Mouse (Mus musculus) lung, postnatal 0 days (tissue): ENCODE measurements around the gene Taf3. TPM values are rescaled to one million over a fixed set of nuclear protein-coding genes. Genes with fewer than 3 reads are reported as not detected.

ENCODE experiments used
- ATAC-seq: fragments of 200-750 bp; cut with Nextera tagmentation; 2 replicates; pipeline ENCODE4 v1.8.0; 2017; ENCODE audit warnings: moderate library complexity
- DNase-seq: peaks from one replicate; pipeline ENCODE4 v3.0.0-alpha.2; 2016; ENCODE audit warnings: low spot score
- H3K27ac ChIP-seq: fragments of 300-500 bp; sonication (generic); 2 replicates; pipeline ENCODE4 v1.5.1; 2014; ENCODE audit warnings: antibody characterized with exemption, mild to moderate bottlenecking, low read length, mixed read lengths
- H3K27me3 ChIP-seq: fragments of 300-500 bp; sonication (generic); replicated peaks from 2 replicates; pipeline ENCODE4 v1.6.1; 2014; ENCODE audit warnings: low read length, mixed read lengths; ENCODE audit not compliant: insufficient read depth
- H3K36me3 ChIP-seq: fragments of 300-500 bp; sonication (generic); 2 replicates; pipeline ENCODE4 v1.6.1; 2014; ENCODE audit warnings: low read length, mixed read lengths; ENCODE audit not compliant: insufficient read depth
- H3K4me1 ChIP-seq: fragments of 300-500 bp; sonication (generic); 2 replicates; pipeline ENCODE4 v1.6.1; 2014; ENCODE audit warnings: antibody characterized with exemption, low read depth, low read length, mixed read lengths; ENCODE audit not compliant: insufficient read depth
- H3K4me2 ChIP-seq: fragments of 300-500 bp; sonication (generic); replicated peaks from 2 replicates; pipeline ENCODE4 v1.6.1; 2014; ENCODE audit warnings: low read depth, mild to moderate bottlenecking, low read length, moderate library complexity, mixed read lengths
- H3K4me3 ChIP-seq: fragments of 300-500 bp; sonication (generic); 2 replicates; pipeline ENCODE4 v1.5.1; 2014; ENCODE audit warnings: low read depth, low read length
- H3K9ac ChIP-seq: fragments of 300-500 bp; sonication (generic); replicated peaks from 2 replicates; pipeline ENCODE4 v1.6.1; 2014; ENCODE audit warnings: low read depth, mild to moderate bottlenecking
- H3K9me3 ChIP-seq: fragments of 300-500 bp; sonication (generic); 2 replicates; pipeline ENCODE4 v1.6.1; 2016; ENCODE audit warnings: low read length, mixed read lengths
- CTCF ChIP-seq: IDR thresholded peaks from 2 replicates; pipeline ENCODE4 v1.5.1; 2016; ENCODE audit warnings: antibody characterized with exemption, mild to moderate bottlenecking
- EP300 ChIP-seq: IDR thresholded peaks from 2 replicates; pipeline ENCODE4 v1.6.1; 2016; ENCODE audit warnings: antibody characterized with exemption, mild to moderate bottlenecking, control low read depth
- WGBS: fragments of 180-500 bp; shearing (Covaris S2); extraction: QIAGEN DNeasy Blood & Tissue Kit; methylation state at CpG from one replicate; pipeline ENCODE4 v1.1.7; 2014; 5-methylcytosine and 5-hydroxymethylcytosine counted together
- polyA plus RNA-seq: library from polyadenylated mRNA; unstranded; fragments of >200 nt; fragmentation: Nextera tagmentation; extraction: Ambion mirVana; gene quantifications from 2 replicates; pipeline ENCODE4 v1.2.1, GENCODE M21; 2015

The Taf3 gene
- polyA plus RNA-seq, 1 experiment from 2014 or later, result 7.5 TPM

GRCm38 (mm10) chr2:9955576-9956535, 92.5 kb downstream of the Taf3 start:
- 68% methylated on average over 9 of the region's 9 CpGs for WGBS
- no peak overlapping the region for H3K27ac ChIP-seq

GRCm38 (mm10) chr2:9946739-9947138, 101.7 kb downstream of the Taf3 start:
- no peak overlapping the region for H3K27ac ChIP-seq
- no peaks in the 10 kb centered on the region for H3K27me3 ChIP-seq
- H3K4me2 ChIP-seq, result no peak overlapping the region
- H3K36me3 ChIP-seq, result no peaks in the 10 kb centered on the region
- H3K9ac ChIP-seq, result no peak overlapping the region
- ATAC-seq (no peak), DNase-seq (no peak)
- TF ChIP-seq EP300, result no peak
- no peak for TF ChIP-seq CTCF
- no peak overlapping the region for H3K4me3 ChIP-seq
- 70% methylated on average over 3 of the region's 3 CpGs for WGBS
- H3K4me1 ChIP-seq, result no peaks in the 10 kb centered on the region
- no peaks in the 10 kb centered on the region for H3K9me3 ChIP-seq

More at GRCm38 (mm10) chr2:9955576-9956535, 92.5 kb downstream of the Taf3 start:
- H3K4me3 ChIP-seq, result no peak overlapping the region
- no peak for TF ChIP-seq CTCF
- TF ChIP-seq EP300, result no peak
- no peak for ATAC-seq
- H3K9me3 ChIP-seq, result no peaks in the 10 kb centered on the region
- no peak overlapping the region for H3K9ac ChIP-seq
- H3K36me3 ChIP-seq, result no peaks in the 10 kb centered on the region
- H3K4me1 ChIP-seq, result no peaks in the 10 kb centered on the region; the same call in 1 of the 2 replicates
- no peak for DNase-seq
- H3K4me2 ChIP-seq, result no peak overlapping the region
- H3K27me3 ChIP-seq, result no peaks in the 10 kb centered on the region

- TF ChIP-seq CTCF, result no peak
Measured at GRCm38 (mm10) chr2:9945611-9946010, 102.8 kb downstream of the Taf3 start.

GRCm38 (mm10) chr2:9943011-9943410, 105.4 kb downstream of the Taf3 start:
- DNase-seq (no peak), ATAC-seq (no peak)
- no peak for TF ChIP-seq EP300
- TF ChIP-seq CTCF, result no peak
- Histone ChIP-seq H3K4me3 (no peak overlapping the region), H3K27me3 (no peaks in the 10 kb centered on the region), H3K9ac (no peak overlapping the region), H3K9me3 (no peaks in the 10 kb centered on the region), H3K4me1 (no peaks in the 10 kb centered on the region), H3K36me3 (no peaks in the 10 kb centered on the region), H3K4me2 (no peak overlapping the region), H3K27ac (no peak overlapping the region)
- WGBS, result 80% methylated on average over 1 of the region's 1 CpGs

More at GRCm38 (mm10) chr2:9945611-9946010, 102.8 kb downstream of the Taf3 start:
- H3K36me3 ChIP-seq, result no peaks in the 10 kb centered on the region
- H3K4me3 ChIP-seq, result no peak overlapping the region
- DNase-seq (no peak), ATAC-seq (no peak)
- H3K27me3 ChIP-seq, result no peaks in the 10 kb centered on the region
- 85% methylated on average over 4 of the region's 4 CpGs for WGBS
- no peaks in the 10 kb centered on the region for H3K4me1 ChIP-seq
- no peak overlapping the region for H3K4me2 ChIP-seq
- no peaks in the 10 kb centered on the region for H3K9me3 ChIP-seq
- H3K27ac ChIP-seq, result no peak overlapping the region
- H3K9ac ChIP-seq, result no peak overlapping the region

GRCm38 (mm10) chr2:9939250-9939649, 109.1 kb downstream of the Taf3 start:
- no peaks in the 10 kb centered on the region for H3K36me3 ChIP-seq
- ATAC-seq, result no peak
- TF ChIP-seq EP300 (no peak), CTCF (no peak)
- no peaks in the 10 kb centered on the region for H3K27me3 ChIP-seq
- no peak overlapping the region for H3K4me2 ChIP-seq
- H3K4me1 ChIP-seq, result no peaks in the 10 kb centered on the region
- WGBS, result 75% methylated on average over 4 of the region's 4 CpGs
- DNase-seq, result no peak
- no peak overlapping the region for H3K4me3 ChIP-seq
- no peaks in the 10 kb centered on the region for H3K9me3 ChIP-seq
- no peak overlapping the region for H3K27ac ChIP-seq
- H3K9ac ChIP-seq, result no peak overlapping the region

GRCm38 (mm10) chr2:9935965-9936364, 112.4 kb downstream of the Taf3 start:
- no peak; the same call in 1 of the 2 replicates for ATAC-seq
- DNase-seq, result no peak
- H3K9ac ChIP-seq, result no peak overlapping the region
- no peak overlapping the region for H3K4me2 ChIP-seq
- H3K4me3 ChIP-seq, result no peak overlapping the region
- no peak for TF ChIP-seq CTCF
- no peak for TF ChIP-seq EP300
- H3K36me3 ChIP-seq, result no peaks in the 10 kb centered on the region
- no CpG with 5 or more reads among the region's 1 CpGs for WGBS
- H3K4me1 ChIP-seq, result no peaks in the 10 kb centered on the region
- H3K9me3 ChIP-seq, result no peaks in the 10 kb centered on the region
- H3K27me3 ChIP-seq, result no peaks in the 10 kb centered on the region
- no peak overlapping the region for H3K27ac ChIP-seq
